Mouse (Mus musculus) E14TG2a.4 (cell line): ENCODE measurements around the gene Adgrf4.

ENCODE experiments used
- CTCF ChIP-seq: conservative IDR thresholded peaks from 2 replicates; pipeline ENCODE4 v1.5.1; 2014; ENCODE audit warnings: low read length
- NANOG ChIP-seq: IDR thresholded peaks from 2 replicates; pipeline ENCODE4 v1.6.1; 2014; ENCODE audit warnings: borderline replicate concordance, low read length, mixed read lengths
- POU5F1 ChIP-seq: IDR thresholded peaks from 2 replicates; pipeline ENCODE4 v1.6.1; 2014; ENCODE audit warnings: low read length, borderline replicate concordance

DNA sequence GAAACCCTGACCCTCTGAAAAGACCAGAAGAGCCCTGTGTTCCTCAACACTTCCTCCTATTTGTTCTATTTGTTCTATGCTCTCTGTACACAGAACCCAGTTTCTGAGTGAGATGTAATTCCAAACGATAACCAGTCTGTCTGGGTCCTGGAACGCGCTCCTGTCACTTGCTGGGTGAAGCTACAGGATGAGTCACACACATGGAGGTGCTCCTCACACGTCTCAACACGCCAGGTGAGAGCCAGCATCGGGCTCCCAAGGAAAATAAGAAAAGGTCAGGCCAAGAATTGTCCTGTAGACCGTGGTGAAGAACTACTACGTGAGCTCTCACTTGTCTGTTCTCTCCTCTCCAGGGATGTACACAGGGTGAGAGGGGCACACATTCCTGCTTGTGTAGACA, 1.6 kb downstream of the Adgrf4 start:
- TF ChIP-seq CTCF (no peak), POU5F1 (no peak), NANOG (no peak)
